Mouse (Mus musculus) spleen, adult 2 months (tissue): ENCODE measurements around the gene Itga7.

Experiments used
- CTCF ChIP-seq: fragments of 200-500 bp; IDR thresholded peaks from 2 replicates; pipeline ENCODE4 v1.5.1; 2011; ENCODE audit warnings: mild to moderate bottlenecking, inconsistent platforms; ENCODE audit not compliant: insufficient read depth, insufficient read length, insufficient replicate concordance; ENCODE audit errors: extremely low read depth
- POLR2A ChIP-seq: fragments of 200-500 bp; IDR thresholded peaks from 2 replicates; pipeline ENCODE4 v1.6.1; 2011; ENCODE audit warnings: low read depth, low read length, inconsistent platforms

DNA sequence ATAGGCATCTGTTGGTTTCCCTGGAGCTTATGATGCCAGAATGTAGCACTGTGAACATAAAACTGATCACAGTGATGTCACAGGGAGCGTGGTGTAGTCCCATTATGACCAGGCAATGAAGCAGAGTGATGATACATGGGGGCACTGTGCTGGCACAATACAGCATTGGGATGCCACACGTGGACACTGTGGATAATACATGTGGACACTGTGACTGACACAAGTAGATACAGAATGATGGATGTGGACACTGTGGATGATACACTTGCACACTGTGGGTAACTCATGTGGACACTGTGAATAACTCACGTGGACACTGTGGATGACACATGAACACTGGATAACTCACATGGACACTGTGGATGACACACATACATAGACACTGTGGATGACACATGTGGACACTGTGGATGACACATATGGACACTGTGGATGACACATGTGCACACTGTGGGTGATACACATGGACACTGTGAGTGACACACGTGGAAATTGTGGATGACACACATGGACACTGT lies 63.0 kb downstream of the Itga7 start:
- TF ChIP-seq POLR2A, result no peak
- TF ChIP-seq CTCF, result no peak
